Mouse (Mus musculus) heart, embryonic 10.5 days (tissue): ENCODE measurements around the gene Ncoa4. TPM values are rescaled to one million over a fixed set of nuclear protein-coding genes. Genes with fewer than 3 reads are reported as not detected.

Experiments used
- DNase-seq: peaks from one replicate; pipeline ENCODE4 v3.0.0-alpha.2; 2017; ENCODE audit warnings: low spot score
- H3K27ac ChIP-seq: fragments of 300-500 bp; sonication (generic); 2 replicates; pipeline ENCODE4 v1.5.1; 2016; ENCODE audit warnings: mild to moderate bottlenecking
- H3K27me3 ChIP-seq: fragments of 300-500 bp; sonication (generic); 2 replicates; pipeline ENCODE4 v1.6.1; 2016; ENCODE audit warnings: mild to moderate bottlenecking; ENCODE audit not compliant: poor library complexity, insufficient read depth, severe bottlenecking
- H3K36me3 ChIP-seq: fragments of 300-500 bp; sonication (generic); 2 replicates; pipeline ENCODE4 v1.6.1; 2016; ENCODE audit warnings: mild to moderate bottlenecking, moderate library complexity
- H3K4me1 ChIP-seq: fragments of 300-500 bp; sonication (generic); 2 replicates; pipeline ENCODE4 v1.6.1; 2016; ENCODE audit warnings: mild to moderate bottlenecking
- H3K4me3 ChIP-seq: fragments of 300-500 bp; sonication (generic); 2 replicates; pipeline ENCODE4 v1.5.1; 2016; ENCODE audit warnings: mild to moderate bottlenecking, moderate library complexity
- H3K9me3 ChIP-seq: fragments of 300-500 bp; sonication (generic); 2 replicates; pipeline ENCODE4 v1.6.1; 2016; ENCODE audit warnings: mild to moderate bottlenecking, moderate library complexity
- WGBS: fragments of 180-500 bp; shearing (Covaris S2); methylation state at CpG from one replicate; pipeline ENCODE4 v1.1.7; 2016; 5-methylcytosine and 5-hydroxymethylcytosine counted together
- polyA plus RNA-seq: library from polyadenylated mRNA; unstranded; fragments of >200 nt; fragmentation: Nextera tagmentation; extraction: Ambion mirVana; gene quantifications from 2 replicates; pipeline ENCODE4 v1.2.1, GENCODE M21; 2016

Gene Ncoa4
- polyA plus RNA-seq, 1 experiment from 2014 or later, result 102 TPM

GRCm38 (mm10) chr14:32145401-32145800 is 14.3 kb upstream of the Ncoa4 start:
- no peaks in the 10 kb centered on the region for H3K36me3 ChIP-seq
- H3K4me3 ChIP-seq, result 0 out of 2 replicates have a peak overlapping the region, but pooled peaks have one; percentile 22
- no peaks in the 10 kb centered on the region for H3K9me3 ChIP-seq
- H3K4me1 ChIP-seq, result peaks cover 3% of the 10 kb centered on the region; the same call in 1 of the 2 replicates
- H3K27ac ChIP-seq, result peak overlapping the region; percentile 75
- no peaks in the 10 kb centered on the region for H3K27me3 ChIP-seq
- DNase-seq, result no peak
- WGBS, result 69% methylated on average over 4 of the region's 4 CpGs

GRCm38 (mm10) chr14:32145809-32146511 is 13.7 kb upstream of the Ncoa4 start:
- Histone ChIP-seq H3K9me3 (no peaks in the 10 kb centered on the region), H3K4me1 (peaks cover 3% of the 10 kb centered on the region; the same call in 1 of the 2 replicates), H3K4me3 (0 out of 2 replicates have a peak overlapping the region, but pooled peaks have one; percentile 22), H3K36me3 (no peaks in the 10 kb centered on the region), H3K27ac (peak overlapping the region; percentile 75), H3K27me3 (no peaks in the 10 kb centered on the region)
- 47% methylated on average over 7 of the region's 7 CpGs for WGBS
- peak; percentile 93 for DNase-seq

- peak overlapping the region; percentile 44; the same call in 1 of the 2 replicates for H3K27ac ChIP-seq
- no peaks in the 10 kb centered on the region for H3K36me3 ChIP-seq
- peaks cover 3% of the 10 kb centered on the region; the same call in 1 of the 2 replicates for H3K4me1 ChIP-seq
- 68% methylated on average over 2 of the region's 2 CpGs for whole genome bisulfite sequencing
- no peak overlapping the region for H3K4me3 ChIP-seq
- DNase-seq, result no peak
- H3K9me3 ChIP-seq, result no peaks in the 10 kb centered on the region
- no peaks in the 10 kb centered on the region for H3K27me3 ChIP-seq
Measured at GRCm38 (mm10) chr14:32146578-32146977, 13.1 kb upstream of the Ncoa4 start.

GRCm38 (mm10) chr14:32150872-32151271 is 8.8 kb upstream of the Ncoa4 start:
- no peaks in the 10 kb centered on the region for H3K36me3 ChIP-seq
- no peaks in the 10 kb centered on the region for H3K27me3 ChIP-seq
- WGBS, result 82% methylated on average over 2 of the region's 2 CpGs

DNA sequence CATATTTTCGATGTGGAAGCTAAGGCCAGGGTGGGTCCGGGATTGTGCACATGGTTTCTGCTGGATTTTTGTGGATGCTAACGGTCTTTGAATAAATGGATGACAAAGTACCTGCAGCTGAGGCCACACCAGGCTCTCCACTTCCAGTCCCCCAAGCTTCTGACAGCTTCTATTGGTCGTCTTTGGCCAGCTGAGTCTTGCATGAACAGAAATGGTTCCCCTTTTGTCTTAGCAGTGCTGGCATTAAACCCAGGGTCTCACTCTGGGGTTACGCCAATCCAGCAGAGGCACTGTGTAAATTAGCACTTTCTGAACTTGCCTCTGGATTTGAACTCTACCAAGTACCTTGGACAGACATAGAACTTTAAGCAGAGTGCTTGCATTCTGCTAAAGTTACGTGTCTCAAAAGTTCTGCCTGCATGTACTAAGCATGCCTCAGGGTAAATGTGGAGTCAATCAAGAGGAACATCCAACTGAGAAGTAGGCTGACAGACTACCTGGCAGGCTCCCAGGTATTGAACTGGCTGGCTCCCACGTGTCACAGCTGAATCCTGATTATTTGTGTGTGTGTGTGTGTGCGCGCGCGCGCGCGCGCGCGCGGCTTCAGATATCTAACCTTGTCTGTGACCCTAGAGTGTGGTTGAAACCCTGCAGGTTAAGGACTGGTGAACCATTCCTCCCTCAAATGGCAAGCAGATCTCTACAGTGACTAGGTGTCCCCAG is 7.3 kb upstream of the Ncoa4 start:
- no peaks in the 10 kb centered on the region for H3K36me3 ChIP-seq
- WGBS, result 92% methylated on average over 18 of the region's 18 CpGs

More at GRCm38 (mm10) chr14:32150872-32151271, 8.8 kb upstream of the Ncoa4 start:
- Histone ChIP-seq H3K9me3 (no peaks in the 10 kb centered on the region), H3K4me1 (no peaks in the 10 kb centered on the region), H3K27ac (no peak overlapping the region), H3K4me3 (no peak overlapping the region)
- DNase-seq, result no peak

GRCm38 (mm10) chr14:32153156-32153555 is 6.5 kb upstream of the Ncoa4 start:
- no peak overlapping the region for H3K27ac ChIP-seq
- no peak for DNase-seq
- H3K4me1 ChIP-seq, result no peaks in the 10 kb centered on the region
- H3K9me3 ChIP-seq, result no peaks in the 10 kb centered on the region
- H3K4me3 ChIP-seq, result no peak overlapping the region
- no peaks in the 10 kb centered on the region for H3K36me3 ChIP-seq
- WGBS, result 95% methylated on average over 2 of the region's 2 CpGs
- H3K27me3 ChIP-seq, result no peaks in the 10 kb centered on the region

More for the DNA sequence above, 7.3 kb upstream of the Ncoa4 start:
- Histone ChIP-seq H3K4me3 (no peak overlapping the region), H3K27me3 (no peaks in the 10 kb centered on the region), H3K4me1 (no peaks in the 10 kb centered on the region), H3K27ac (no peak overlapping the region), H3K9me3 (no peaks in the 10 kb centered on the region)
- DNase-seq, result no peak

DNA sequence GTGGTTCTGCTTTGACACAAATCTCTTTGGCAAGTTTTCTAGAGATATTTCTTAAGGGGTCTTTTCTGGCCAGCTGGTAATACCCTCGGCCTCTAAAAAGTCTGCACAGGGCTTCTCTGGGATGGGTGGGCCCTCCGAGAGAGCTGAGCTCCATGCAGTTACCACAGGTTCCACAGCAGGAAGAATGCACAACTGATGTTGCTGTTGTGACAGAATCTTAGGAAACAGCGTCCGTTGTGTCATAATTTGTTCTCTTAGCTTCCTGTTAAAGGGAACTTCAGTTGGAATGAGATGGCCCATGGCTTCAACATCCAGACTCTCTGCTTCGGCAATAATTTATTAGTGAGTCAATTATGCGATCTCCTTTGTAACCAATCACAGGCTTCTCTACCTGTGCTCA is 4.9 kb upstream of the Ncoa4 start:
- Histone ChIP-seq H3K27ac (no peak overlapping the region), H3K4me1 (peaks cover 5% of the 10 kb centered on the region; the same call in 1 of the 2 replicates), H3K9me3 (no peaks in the 10 kb centered on the region), H3K36me3 (no peaks in the 10 kb centered on the region), H3K27me3 (no peaks in the 10 kb centered on the region), H3K4me3 (no peak overlapping the region)
- WGBS, result 86% methylated on average over 6 of the region's 6 CpGs
- no peak for DNase-seq

DNA sequence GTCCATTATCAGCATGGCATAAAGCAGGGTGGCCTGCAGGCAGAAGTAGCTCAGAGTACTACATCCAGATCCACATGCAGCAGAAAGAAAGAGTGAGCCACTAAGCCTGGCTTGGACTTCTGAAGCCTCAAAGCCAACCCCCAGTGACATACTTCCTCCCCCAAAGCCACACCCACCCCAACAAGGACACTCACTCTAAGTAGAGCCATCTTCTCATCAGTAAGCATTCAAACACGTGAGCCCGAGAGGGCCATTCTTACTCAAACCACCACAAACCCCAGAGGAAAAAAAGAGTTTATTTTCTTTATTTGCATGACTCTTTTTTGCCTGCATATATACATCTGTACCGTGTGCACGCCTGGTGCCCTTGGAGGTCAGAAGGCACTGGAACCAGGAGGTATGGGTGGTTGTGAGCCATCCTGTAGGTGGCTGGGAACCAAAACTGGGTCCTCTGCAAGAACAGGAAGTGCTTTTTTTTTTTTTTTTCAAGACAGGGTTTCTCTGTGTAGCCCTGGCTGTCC is 455 bp upstream of the Ncoa4 start:
- Histone ChIP-seq H3K9me3 (no peaks in the 10 kb centered on the region), H3K36me3 (no peaks in the 10 kb centered on the region), H3K27me3 (no peaks in the 10 kb centered on the region), H3K27ac (peak overlapping the region; percentile 93), H3K4me3 (peak overlapping the region; percentile 84), H3K4me1 (peaks cover 31% of the 10 kb centered on the region)
- DNase-seq, result no peak
- WGBS, result 35% methylated on average over 4 of the region's 4 CpGs

DNA sequence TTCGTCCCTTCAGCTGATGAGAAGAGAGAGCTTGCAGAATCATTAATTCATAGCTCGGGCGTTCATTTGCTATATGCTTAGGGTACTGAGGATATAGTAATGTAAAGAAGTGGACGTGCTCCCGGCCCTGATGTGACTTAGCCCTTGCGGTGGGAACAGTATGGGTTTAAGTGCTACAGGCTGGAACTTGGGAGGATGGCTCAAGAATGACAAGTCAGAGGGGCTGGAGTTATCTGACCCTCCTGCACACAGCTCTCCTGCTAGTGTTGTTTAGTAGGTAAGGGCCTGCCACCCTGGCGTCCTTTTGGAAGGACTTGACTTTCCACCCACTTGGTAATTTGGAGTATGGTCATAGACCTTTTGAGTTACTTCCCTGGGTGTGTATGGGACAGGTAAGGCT is 898 bp downstream of the Ncoa4 start:
- H3K9me3 ChIP-seq, result no peaks in the 10 kb centered on the region
- peaks cover 43% of the 10 kb centered on the region for H3K4me1 ChIP-seq
- peak; percentile 76 for DNase-seq
- WGBS, result 23% methylated on average over 7 of the region's 7 CpGs
- peak overlapping the region; percentile 84 for H3K4me3 ChIP-seq
- no peaks in the 10 kb centered on the region for H3K36me3 ChIP-seq
- H3K27me3 ChIP-seq, result no peaks in the 10 kb centered on the region
- peak overlapping the region; percentile 93 for H3K27ac ChIP-seq

- peaks cover 45% of the 10 kb centered on the region for H3K4me1 ChIP-seq
- no peaks in the 10 kb centered on the region for H3K27me3 ChIP-seq
- H3K4me3 ChIP-seq, result peak overlapping the region; percentile 84
- peak; percentile 54 for DNase-seq
- H3K27ac ChIP-seq, result peak overlapping the region; percentile 42; the same call in 1 of the 2 replicates
- no peaks in the 10 kb centered on the region for H3K36me3 ChIP-seq
- 77% methylated on average over 12 of the region's 12 CpGs for WGBS
- H3K9me3 ChIP-seq, result no peaks in the 10 kb centered on the region
Measured at GRCm38 (mm10) chr14:32161090-32161885, 1.6 kb downstream of the Ncoa4 start.

- no peak overlapping the region for H3K4me3 ChIP-seq
- peaks cover 45% of the 10 kb centered on the region for H3K4me1 ChIP-seq
- no peak overlapping the region for H3K27ac ChIP-seq
- H3K27me3 ChIP-seq, result no peaks in the 10 kb centered on the region
- WGBS, result 91% methylated on average over 5 of the region's 5 CpGs
- no peaks in the 10 kb centered on the region for H3K9me3 ChIP-seq
- no peak for DNase-seq
- H3K36me3 ChIP-seq, result no peaks in the 10 kb centered on the region
Measured at GRCm38 (mm10) chr14:32162231-32162630, 2.6 kb downstream of the Ncoa4 start.

GRCm38 (mm10) chr14:32163203-32163888 is 3.7 kb downstream of the Ncoa4 start:
- Histone ChIP-seq H3K27me3 (no peaks in the 10 kb centered on the region), H3K36me3 (no peaks in the 10 kb centered on the region), H3K4me3 (no peak overlapping the region), H3K4me1 (peaks cover 47% of the 10 kb centered on the region), H3K9me3 (no peaks in the 10 kb centered on the region), H3K27ac (no peak overlapping the region; the same call in 1 of the 2 replicates)
- peak; percentile 35 for DNase-seq
- 88% methylated on average over 11 of the region's 11 CpGs for WGBS
